Mouse (Mus musculus): ENCODE measurements around the gene Cdkn1b.

Gene Cdkn1b

DNA sequence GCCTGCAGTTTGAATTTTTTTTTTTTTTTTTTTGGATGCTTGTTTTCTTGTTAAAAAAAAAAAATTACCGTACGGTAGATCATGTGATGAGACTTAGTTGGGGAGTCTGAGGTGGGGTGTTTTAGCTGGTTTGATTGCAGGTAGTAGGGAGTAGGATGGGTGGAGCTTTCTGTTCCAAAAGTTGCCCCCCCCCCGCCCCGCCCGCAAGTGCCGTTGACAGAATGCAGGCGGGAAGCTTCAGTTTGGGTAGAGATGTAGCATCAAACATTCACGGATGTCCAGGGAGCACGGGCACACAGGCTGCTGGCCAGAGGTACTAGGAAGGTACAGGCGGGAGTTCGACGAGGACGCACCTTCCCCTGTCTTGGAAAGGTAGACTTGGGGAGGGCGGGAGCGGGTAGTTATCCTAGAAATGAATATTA lies 8.7 kb downstream of the Cdkn1b start:
- peak; percentile 28; the same call in 1 of the 2 replicates for ATAC-seq (ENCODE audit: low TSS enrichment)

DNA sequence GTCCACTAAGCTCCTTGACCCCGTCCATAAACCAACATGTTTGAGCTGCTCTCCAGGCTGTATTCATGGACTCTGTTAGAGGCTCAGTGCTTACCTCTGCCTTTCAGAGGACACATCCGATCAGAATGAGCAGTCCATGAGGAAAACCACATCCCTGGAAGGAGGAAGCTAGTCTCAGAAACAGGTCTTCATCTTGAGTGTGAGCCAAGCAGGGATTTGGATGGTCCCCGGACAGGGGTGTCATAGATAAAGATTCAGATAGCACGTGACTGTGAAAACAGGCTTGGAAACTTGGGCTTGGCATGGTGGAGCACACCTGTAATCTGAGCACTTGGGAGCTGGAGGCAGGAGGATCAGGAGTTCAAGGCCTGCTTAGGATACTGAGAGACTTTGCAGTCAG lies 9.7 kb downstream of the Cdkn1b start:
- no peak for ATAC-seq (ENCODE audit: low TSS enrichment)

DNA sequence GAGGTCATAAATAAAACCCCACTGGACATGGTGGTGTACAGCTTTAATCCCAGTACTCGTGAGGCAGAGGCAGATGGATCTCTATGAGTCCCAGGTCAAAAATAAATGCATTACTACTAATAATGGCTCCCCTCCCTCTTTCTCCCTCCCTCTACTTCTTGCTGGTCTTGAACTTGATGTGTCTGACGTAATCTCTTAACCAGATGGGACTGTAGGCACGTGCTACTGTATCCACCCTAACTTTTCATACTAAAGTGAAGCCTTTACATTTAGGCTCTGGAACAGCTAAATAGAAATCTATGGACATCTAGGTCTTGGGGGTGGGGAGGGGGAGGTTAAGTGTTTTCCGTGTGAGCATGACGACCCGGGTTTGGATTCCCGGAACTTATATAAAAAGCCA lies 10.2 kb downstream of the Cdkn1b start:
- ATAC-seq (ENCODE audit: low TSS enrichment), result no peak

DNA sequence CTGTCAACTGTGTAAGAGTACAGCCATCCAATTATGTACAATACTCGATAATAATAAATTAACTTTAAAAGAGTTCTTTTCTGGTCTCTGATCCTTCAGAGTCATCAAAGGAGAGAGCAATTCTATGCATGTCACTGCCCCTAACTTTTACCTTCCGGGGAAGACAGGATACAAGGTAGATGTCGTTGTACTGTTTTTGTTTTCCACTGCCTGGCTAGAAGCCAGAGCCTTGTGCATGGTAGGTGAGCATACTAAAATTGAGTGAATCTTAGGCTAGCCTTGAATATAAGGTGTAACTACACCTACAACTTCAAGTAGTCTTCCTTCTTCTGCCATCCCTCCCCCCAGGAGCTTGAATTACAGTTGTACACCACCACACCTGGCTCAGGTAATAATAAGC lies 10.9 kb downstream of the Cdkn1b start:
- no peak for ATAC-seq (ENCODE audit: low TSS enrichment)

DNA sequence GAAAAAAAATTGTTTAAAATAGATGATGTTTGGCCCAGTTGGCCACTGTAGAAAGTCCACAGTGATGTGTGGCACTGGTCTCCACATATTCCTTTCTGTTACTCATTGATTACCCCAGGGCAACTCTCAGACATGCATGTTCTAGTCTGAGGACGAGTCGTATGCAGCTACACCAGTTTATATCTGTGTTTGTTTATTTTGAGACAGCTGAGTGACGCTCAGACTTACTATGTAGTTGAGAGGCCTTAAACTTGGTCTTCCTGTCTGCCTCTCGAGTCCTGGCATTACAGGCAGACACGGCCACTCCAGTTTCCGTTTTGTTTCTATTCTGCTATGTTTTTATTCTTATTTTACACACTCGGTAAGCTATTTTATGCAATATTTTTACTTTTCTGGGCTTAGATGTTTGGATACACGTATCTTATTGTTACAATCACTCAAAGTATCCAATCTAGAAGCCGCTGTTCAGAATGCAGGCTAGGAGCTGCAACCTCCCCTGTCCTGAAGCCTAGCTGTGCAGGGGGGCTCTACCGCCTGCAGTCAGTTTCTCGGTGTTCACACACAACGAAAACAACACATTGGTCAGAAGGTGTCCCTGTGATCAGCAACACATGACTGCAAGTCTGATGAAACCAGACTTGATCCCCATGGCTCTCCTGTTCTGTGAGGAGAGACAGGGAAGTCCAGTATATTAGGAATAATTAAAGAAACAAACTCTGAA lies 12.4 kb downstream of the Cdkn1b start:
- no peak for ATAC-seq (ENCODE audit: low TSS enrichment)

DNA sequence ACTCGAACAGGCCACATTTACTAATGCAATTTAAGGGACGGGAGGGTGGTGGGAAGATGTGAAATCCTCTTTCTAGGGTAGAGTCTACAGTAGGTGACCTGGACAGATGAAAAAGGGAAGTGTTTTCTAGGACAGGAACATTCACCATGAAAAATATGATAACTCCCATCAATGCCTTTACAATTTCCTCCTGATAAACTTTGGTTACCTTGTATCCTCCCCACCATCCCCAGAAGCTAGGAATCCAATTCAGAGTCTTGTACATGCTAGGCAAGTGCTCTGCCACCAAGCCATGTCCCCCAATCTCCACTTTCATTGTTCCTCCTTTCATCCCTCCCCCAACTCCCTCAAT lies 13.0 kb downstream of the Cdkn1b start:
- no peak for ATAC-seq (ENCODE audit: low TSS enrichment)

DNA sequence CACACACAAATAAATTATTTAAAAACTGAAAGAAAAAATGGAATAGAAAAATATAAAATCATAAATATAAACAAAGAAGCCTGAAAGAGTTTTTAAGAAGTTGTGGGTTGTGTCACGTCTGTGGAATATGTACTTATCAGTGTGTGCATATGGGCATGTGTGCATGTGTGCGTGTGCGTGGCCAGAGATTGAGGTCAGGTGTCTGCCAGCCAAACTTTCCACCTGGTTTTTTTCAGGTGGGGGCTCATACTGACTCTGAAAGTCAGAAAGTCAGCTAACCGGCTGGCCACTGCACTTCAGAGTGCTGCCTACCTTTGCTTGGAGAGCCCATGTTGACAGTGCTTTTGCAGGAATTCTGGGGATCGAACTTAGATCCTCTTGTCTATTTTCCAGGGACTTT lies 14.1 kb downstream of the Cdkn1b start:
- ATAC-seq (ENCODE audit: low TSS enrichment), result no peak

DNA sequence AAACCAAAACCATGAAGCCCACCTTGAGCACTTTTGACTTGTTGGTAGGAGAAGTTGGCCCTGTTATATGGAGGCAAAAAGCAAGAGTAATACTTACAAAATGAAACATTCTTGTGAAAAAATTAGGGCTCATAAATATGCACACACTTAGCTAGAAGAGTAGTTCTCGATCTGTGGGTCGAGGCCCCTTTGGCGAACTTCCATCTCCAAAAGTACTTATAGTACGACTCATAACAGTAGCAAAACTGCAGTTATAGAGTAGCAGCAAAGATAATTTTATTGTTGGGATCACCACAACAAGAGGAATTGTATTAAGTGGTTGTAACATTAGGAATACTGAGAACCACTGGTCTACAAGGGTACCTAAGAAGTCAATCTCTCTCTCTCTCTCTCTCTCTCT lies 19.6 kb downstream of the Cdkn1b start:
- no peak for ATAC-seq (ENCODE audit: low TSS enrichment)

DNA sequence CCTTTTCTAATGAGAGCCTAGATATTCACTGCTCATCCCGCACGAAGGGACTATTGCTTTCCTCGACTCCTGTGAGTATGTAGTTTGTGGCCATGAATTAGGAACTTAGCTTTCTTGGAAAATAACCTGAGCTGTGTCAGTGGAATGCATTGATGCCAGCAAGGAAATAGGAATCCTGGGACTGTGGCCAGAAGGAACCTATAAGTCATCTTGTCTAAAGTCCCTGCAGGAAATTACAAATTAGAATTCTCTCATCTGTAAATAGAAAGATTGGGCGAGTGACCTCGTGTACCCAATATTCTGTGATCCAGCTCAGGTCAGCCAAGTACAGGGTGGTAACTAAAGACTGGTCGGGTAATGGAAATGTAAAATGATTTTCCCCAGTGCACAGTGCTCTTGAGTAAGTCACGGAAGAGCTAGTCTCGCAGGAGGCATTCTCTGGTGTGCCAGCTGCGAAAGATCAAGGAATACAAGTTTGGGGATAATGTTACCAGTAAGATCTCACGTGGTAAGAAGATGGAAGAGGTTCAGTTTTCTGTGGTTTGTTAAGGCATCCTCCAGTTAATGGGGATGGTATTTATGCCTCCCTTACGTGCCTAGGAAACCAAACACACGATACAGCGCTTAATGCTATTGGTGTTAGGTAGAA lies 23.7 kb downstream of the Cdkn1b start:
- no peak for ATAC-seq (ENCODE audit: low TSS enrichment)

DNA sequence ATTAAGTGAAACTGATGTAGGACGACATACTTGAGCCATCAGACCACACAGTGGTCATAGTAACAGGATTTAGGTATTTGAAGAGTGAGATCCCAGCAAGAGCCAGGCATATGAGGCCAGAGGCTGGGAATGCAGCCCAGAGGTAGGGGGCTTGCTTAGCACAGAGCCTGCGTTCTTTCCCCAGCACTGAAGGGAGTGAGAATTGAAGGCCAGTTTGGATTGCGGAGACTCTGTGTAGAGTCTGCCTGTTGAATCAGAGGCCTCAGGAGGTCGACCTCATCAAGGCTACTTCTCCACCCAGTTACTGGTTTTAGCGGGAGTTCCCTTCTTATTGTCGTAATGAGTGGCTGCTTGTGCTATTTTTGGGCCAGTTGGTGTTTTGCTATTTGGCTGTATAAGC lies 25.9 kb downstream of the Cdkn1b start:
- no peak for ATAC-seq (ENCODE audit: low TSS enrichment)

DNA sequence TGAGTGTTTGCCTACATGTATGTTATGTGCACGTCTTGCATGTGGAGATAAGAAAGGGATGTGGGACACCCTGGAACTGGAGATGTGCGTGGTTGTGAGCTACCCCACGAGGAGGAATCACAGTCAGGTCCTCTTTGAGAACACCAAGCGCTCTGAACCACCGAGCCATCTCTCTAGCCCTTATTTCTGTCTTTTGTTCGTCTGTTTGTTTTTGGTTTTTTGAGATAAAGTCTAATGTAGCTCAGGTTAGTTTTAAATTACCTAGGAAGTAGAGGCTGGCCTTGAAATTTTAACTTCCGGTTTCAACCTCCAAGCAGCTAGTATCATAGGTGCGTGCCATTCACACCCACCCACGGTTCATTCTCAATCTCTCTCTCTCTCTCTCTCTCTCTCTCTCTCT lies 26.7 kb downstream of the Cdkn1b start:
- no peak for ATAC-seq (ENCODE audit: low TSS enrichment)

DNA sequence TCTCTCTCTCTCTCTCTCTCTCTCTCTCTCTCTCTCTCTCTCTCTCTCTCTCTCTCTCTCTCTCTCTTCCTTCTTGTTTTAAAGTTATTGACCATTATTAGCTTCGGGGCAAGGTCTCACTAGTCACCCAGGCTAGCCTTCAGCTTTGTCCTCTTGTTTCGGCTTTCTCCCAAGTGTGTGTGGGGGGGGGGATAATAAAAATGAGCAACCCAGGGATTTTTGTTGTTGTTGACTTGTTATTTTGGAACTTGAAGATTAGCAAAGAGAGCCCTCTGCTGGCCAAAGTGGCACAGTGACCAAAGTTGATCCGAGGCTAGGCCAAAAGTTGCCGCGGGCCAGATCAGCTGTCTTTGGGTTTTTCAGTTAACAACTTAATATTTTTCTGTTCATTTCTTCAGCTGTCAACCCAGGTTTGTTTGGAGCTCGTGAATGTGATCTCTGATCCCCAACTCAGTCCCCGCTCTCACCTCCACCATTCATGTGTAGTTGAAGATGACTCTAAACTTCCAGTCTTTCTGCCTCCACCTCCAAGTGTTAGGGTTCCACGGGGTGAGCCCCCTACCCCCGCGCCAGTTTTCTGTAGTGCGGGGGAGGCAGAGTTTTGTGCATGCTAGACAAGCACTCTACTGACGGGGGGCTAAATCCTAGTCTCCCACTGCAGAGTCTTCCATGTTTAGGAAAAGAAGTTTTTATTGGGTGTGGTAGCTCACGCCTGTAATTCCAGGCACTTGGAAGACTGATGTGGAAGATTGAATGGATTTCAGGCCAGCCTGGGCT lies 27.3 kb downstream of the Cdkn1b start:
- ATAC-seq (ENCODE audit: low TSS enrichment), result no peak

DNA sequence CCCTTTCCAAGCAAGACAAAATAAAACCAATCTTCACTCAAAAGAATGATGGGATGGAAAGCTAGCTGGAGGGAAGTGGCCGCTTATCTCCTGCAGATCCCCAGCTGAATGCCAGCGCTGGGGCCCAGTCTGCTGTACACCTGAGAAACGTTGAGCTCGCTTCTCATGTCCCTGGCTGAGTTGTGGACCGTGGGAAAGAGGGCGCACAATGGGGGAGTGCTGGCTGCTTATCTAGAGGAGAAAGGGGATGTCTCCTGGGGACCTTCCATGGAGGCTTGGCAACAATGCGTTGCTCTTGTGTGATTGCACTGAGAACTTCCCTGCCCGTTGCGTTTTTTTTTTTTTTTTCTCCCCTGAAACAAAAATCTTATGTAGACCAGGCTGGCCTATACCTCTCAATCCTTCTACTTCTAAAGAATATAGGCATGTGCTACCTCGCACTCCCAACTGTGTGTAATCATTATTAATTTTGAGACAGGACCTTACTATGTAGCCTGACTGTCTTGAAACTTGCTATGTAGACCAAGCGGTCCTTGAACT lies 28.4 kb downstream of the Cdkn1b start:
- ATAC-seq (ENCODE audit: low TSS enrichment), result no peak

DNA sequence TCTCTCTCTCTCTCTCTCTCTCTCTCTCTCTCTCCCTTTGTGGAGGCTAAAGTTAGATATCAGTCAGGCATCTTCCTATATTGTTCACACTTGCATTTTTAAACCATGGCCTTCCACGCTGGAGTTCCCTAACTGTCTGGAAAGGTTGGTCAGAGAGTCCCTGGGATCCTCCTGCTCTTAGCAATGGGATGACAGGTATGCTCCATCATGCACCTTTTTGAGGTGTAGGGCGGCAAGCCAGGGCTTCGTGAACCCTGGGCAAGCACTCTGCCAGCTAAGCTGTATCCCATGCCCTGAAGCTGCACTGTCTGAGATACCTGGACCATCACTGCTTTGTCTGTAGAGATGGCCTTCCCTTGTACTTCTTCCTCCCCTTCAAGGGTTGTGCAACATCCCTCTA lies 29.0 kb downstream of the Cdkn1b start:
- no peak for ATAC-seq (ENCODE audit: low TSS enrichment)

DNA sequence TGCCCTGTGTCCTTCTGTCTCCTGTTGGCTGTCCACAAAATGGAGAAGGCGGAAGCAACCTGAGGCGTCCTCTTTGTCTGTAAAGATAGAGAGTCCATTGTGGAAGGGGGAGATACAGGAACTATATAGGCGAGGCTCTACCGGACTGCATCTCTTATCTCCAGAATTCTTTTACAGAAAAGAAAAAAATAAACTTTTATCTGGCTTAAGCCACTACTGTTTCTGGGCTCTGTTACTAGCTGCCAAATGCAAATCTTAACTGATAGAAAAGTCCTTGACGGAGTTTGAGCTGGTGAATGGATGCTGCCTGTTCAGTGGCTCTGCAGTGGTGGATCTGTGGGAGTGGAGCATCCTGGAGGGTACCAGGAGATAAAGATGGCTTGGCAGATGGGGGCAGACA lies 31.2 kb downstream of the Cdkn1b start:
- no peak for ATAC-seq (ENCODE audit: low TSS enrichment)

DNA sequence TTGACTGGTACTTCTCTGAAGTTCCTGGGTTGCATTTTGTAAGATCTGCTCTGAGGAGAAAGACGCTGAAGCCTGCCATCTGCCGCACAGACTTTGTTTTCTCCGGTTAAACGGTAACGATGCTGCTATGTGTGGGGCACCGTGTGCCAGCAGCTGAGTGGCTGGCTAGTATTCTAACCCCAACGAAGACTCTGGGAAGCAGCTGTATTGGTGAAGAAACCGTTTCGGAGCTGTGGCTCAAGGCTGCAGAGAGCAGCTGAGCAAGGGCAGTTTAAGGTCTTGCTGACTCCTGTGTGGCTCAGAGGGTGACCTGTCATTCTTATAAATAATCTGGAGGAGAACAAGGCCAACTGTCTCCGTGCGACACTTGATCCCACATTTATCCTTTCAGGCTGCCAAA lies 33.8 kb downstream of the Cdkn1b start:
- ATAC-seq (ENCODE audit: low TSS enrichment), result peak; percentile 85

DNA sequence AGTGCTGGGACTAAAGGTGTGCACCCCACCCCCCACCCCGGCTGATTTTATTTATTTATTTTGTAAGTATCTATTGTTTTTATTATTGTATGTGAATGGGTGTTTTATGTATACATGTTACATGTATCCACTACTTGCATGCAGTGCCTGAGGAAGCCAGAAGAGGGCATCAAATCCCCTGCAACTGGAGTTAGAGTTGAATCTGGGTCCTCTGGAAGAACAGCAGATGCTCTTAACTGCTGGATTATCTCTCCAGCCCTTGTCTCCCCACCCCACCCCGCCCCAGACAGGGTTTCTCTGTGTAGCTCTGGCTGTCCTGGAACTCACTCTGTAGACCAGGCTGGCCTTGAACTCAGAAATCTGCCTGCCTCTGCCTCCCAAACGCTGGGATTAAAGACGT lies 36.2 kb downstream of the Cdkn1b start:
- ATAC-seq (ENCODE audit: low TSS enrichment), result no peak

DNA sequence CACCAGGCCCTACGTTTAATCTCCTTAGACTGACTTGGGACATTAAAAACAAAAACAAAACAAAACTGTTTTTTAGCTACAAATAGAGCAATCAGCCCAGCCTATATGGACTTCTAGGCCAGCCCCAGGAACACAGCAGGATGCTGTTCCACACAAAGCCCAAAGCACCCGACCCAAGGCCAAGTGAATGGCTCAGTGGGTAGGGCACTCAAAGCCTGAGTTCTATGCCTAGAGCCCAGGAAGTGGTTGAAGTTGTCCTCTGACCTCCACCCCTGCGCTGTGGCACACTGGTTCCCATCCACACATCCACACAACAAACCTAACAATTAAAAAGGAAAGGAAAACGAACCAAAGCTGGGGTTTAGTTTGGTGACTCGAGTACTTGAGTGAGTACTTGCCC lies 41.1 kb downstream of the Cdkn1b start:
- ATAC-seq (ENCODE audit: low TSS enrichment), result no peak

DNA sequence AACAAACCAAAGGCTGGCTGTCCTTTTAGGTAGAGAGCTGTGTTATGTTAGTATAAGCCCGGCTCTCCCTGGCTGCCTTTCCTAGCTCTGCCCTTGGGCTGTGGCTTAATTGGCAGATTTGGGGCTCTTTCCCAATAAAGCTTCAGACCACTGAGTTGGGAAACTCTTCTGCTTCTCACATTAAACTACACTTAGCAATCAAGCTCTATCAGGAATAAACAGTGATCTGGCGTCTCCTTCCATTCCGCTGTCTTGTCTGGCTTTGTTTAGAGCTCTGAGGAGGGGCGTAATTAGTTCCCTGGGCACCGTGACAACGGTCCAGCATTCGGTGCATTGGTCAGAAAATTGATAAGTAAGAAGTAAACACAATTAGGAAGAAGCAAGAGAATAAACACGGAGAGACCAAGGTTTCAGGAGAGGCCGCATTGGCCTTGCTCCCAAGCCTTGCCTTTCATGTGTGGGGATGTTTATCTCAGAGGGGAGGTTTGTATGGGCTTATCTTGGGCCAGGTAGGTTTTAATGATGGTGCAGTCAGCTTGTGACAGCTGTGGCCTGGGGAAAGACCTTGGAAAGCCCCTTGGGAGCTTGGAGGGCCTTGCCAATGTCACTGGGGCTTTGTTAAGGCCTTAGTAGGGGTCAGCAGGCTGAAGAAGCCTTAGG lies 41.8 kb downstream of the Cdkn1b start:
- no peak for ATAC-seq (ENCODE audit: low TSS enrichment)

DNA sequence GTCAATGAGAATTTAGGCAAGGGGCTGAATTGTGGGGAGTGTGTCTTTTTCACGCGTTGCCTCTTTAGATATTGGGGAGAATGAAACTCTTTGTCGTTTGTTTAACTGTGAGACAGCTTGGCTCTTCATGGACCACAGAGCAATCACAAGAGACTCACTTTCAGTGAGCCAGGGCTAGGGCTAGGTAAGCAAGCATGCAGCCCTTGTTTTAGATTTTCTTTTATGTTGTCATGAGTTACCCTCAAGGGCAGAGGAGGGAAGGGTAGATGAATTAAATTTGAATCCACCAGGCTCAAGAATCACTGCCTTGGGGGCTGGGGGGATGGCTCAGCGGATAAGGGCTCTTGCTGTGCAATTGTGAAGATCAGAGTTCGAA lies 42.3 kb downstream of the Cdkn1b start:
- no peak for ATAC-seq (ENCODE audit: low TSS enrichment)

DNA sequence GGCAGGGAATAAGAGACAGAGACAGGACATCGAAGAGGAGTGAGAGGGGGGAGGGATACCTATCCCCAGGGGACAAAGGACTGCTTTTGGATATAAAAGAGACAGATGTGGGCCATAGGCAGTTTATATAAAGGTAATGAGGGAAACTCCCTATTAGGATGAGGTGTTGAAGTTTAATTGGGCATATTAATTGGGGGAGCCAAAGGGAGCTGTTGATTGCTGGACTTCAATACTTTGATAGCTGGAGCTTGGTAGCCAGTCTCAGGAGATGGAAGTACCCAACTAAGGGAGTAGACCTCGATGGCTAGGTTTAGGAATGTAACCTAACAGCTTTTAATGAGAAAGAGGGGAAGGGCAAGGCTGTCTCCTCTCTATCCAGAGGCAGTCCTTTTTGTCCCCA lies 43.7 kb downstream of the Cdkn1b start:
- ATAC-seq (ENCODE audit: low TSS enrichment), result no peak

DNA sequence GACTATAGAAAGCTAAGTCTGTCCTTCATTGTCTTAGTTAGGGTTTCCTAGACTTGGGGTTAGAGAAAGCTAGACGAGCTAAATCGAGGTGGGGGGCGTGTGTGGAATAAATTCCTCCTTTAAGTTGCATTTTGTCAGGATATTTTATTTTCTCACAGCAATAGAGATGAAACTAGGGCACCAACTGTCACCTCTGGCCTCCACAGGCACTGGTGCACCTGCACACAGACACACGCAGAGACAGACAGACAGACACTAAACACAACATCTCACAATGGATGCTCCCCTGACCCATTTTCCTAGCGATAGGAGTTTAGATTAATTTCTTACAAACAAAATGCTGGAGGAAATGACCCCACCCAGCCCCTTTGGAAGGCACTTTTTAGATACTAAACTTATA lies 46.5 kb downstream of the Cdkn1b start:
- ATAC-seq (ENCODE audit: low TSS enrichment), result no peak
